Mouse (Mus musculus) heart, embryonic 11.5 days (tissue): Measurements from ENCODE around the gene Mrap2. TPM values are rescaled to one million over a fixed set of nuclear protein-coding genes. Genes with fewer than 3 reads are reported as not detected.

Experiments
- ATAC-seq: fragments of 200-750 bp; cut with Nextera tagmentation; replicated peaks from 2 replicates; pipeline ENCODE4 v1.8.0; 2017; ENCODE audit warnings: moderate library complexity; ENCODE audit not compliant: insufficient number of reproducible peaks, low FRiP score, low TSS enrichment
- H3K27ac ChIP-seq: fragments of 300-500 bp; sonication (generic); 2 replicates; pipeline ENCODE4 v1.5.1; 2014; ENCODE audit warnings: mild to moderate bottlenecking, low read depth, low read length
- H3K27me3 ChIP-seq: fragments of 300-500 bp; sonication (generic); 2 replicates; pipeline ENCODE4 v1.6.1; 2014; ENCODE audit warnings: mild to moderate bottlenecking, low read length, mixed read lengths; ENCODE audit not compliant: control insufficient read depth, insufficient read depth
- H3K36me3 ChIP-seq: fragments of 300-500 bp; sonication (generic); 2 replicates; pipeline ENCODE4 v1.6.1; 2014; ENCODE audit warnings: mild to moderate bottlenecking, low read length, moderate library complexity, mixed read lengths; ENCODE audit not compliant: control insufficient read depth, insufficient read depth
- H3K4me1 ChIP-seq: fragments of 300-500 bp; sonication (generic); 2 replicates; pipeline ENCODE4 v1.6.1; 2014; ENCODE audit warnings: low read length; ENCODE audit not compliant: control insufficient read depth, insufficient read depth
- H3K4me2 ChIP-seq: fragments of 300-500 bp; sonication (generic); 2 replicates; pipeline ENCODE4 v1.6.1; 2014; ENCODE audit warnings: mild to moderate bottlenecking, moderate library complexity
- H3K4me3 ChIP-seq: fragments of 300-500 bp; sonication (generic); 2 replicates; pipeline ENCODE4 v1.5.1; 2014; ENCODE audit warnings: low read depth, low read length
- H3K9ac ChIP-seq: fragments of 300-500 bp; sonication (generic); 2 replicates; pipeline ENCODE4 v1.6.1; 2014; ENCODE audit warnings: mild to moderate bottlenecking, low read depth, low read length, moderate library complexity
- H3K9me3 ChIP-seq: fragments of 300-500 bp; sonication (generic); replicated peaks from 2 replicates; pipeline ENCODE4 v1.6.1; 2016; ENCODE audit warnings: low read length; ENCODE audit not compliant: control insufficient read depth
- WGBS: fragments of 180-500 bp; shearing (Covaris S2); extraction: QIAGEN DNeasy Blood & Tissue Kit; methylation state at CpG from one replicate; pipeline ENCODE4 v1.1.7; 2014; ENCODE audit not compliant: insufficient replicate concordance; 5-methylcytosine and 5-hydroxymethylcytosine counted together
- polyA plus RNA-seq: library from polyadenylated mRNA; unstranded; fragments of >200 nt; fragmentation: Nextera tagmentation; extraction: Ambion mirVana; gene quantifications from 2 replicates; pipeline ENCODE4 v1.2.1, GENCODE M21; 2014

The Mrap2 gene
- polyA plus RNA-seq, 1 experiment from 2014 or later: not detected

DNA sequence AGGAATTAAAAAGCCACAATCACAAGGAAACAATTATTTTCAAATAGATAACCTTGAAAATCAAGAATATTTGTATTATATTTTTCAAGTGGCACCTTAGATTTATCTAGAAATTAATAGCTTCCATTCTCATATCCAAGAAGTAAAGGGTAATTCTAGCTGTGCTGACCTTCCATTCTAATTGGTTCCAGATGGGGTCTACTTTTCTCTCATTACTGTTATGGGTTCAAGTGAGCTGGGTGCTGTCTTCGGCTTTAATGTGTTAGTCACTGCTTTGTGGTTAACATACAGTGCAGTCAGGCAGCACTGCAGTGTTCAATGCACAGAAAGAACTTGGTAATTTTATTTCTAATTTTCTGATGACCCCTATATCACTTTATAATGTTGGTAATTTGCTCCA lies 49.6 kb downstream of the Mrap2 start:
- Histone ChIP-seq H3K4me3 (no peak overlapping the region), H3K4me2 (no peak overlapping the region), H3K9me3 (0 out of 2 replicates have a peak, but pooled peaks cover 2% of the 10 kb centered on the region), H3K27me3 (no peaks in the 10 kb centered on the region), H3K4me1 (no peaks in the 10 kb centered on the region), H3K9ac (no peak overlapping the region), H3K36me3 (peaks cover 21% of the 10 kb centered on the region), H3K27ac (no peak overlapping the region)
- ATAC-seq: no peak
- 83% methylated on average over 1 of the region's 1 CpGs for WGBS

DNA sequence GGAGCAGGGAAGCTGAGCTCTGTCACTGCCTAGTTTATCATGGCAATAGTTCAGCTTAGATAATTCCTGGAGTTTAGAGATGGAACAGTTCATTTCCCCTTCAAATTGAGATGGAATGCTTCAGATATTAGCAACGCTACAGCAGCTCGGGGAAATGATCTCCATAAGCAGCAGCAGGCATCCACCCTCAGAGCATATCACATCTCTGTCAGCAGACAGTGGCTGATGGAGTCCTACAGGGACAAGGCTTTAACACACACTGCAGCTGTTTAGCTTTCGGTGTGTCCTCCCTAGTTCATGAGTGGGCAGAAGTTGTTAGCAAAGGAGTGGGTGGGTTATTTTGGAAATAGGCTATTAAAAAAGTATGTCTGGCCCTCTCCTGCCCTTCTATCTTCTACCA lies 53.2 kb downstream of the Mrap2 start:
- Histone ChIP-seq H3K9ac (no peak overlapping the region), H3K4me1 (no peaks in the 10 kb centered on the region), H3K27ac (no peak overlapping the region), H3K36me3 (peaks cover 11% of the 10 kb centered on the region), H3K9me3 (no peaks in the 10 kb centered on the region), H3K4me2 (no peak overlapping the region), H3K4me3 (no peak overlapping the region), H3K27me3 (no peaks in the 10 kb centered on the region)
- 83% methylated on average over 3 of the region's 3 CpGs for WGBS
- no peak for ATAC-seq

- Histone ChIP-seq H3K4me2 (no peak overlapping the region), H3K27ac (no peak overlapping the region), H3K4me3 (no peak overlapping the region), H3K36me3 (peaks cover 9% of the 10 kb centered on the region), H3K9ac (no peak overlapping the region), H3K9me3 (no peaks in the 10 kb centered on the region), H3K27me3 (no peaks in the 10 kb centered on the region), H3K4me1 (no peaks in the 10 kb centered on the region)
- ATAC-seq: no peak
- 82% methylated on average over 6 of the region's 6 CpGs for WGBS
Measured at GRCm38 (mm10) chr9:87198036-87198435, 53.9 kb downstream of the Mrap2 start.

DNA sequence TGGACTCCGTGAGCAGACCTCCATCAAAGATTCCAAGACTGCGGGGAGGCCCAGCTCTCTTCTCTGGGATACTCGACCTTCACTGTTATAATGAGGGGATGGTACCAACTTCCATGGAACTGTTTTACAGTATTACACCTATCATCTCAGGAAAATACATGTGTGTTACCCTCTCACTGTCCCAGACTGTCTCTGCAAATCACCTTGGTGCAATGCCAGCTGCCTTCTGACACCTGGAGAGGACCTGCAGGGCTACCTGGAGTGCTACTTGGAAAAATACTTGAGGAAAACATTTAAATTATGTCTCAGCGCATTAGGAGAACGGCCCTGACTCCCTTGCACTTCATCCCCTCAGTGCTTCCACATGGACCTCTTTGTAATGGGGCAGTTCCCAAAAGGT lies 56.3 kb downstream of the Mrap2 start:
- H3K36me3 ChIP-seq: peaks cover 13% of the 10 kb centered on the region
- WGBS: 81% methylated on average over 5 of the region's 5 CpGs

DNA sequence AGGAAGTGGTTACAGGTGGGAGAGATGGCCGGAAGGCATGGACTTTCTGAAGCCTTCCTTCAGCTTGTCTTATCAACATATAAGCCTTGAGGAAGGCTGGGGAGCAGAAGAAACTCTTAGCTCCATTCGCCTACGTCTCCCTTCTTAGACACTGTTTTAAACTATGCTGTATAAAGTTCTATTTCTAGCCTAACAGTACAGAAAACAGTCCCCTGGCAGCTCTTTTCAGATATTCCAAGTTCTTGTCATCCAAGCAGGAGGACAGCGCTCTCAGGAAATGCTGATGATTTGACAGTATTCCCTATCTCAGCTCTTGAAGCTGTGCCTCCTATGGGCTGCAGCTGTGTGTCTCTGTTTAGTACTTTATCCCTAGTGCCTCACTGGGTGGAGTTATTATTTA lies 56.8 kb downstream of the Mrap2 start:
- Histone ChIP-seq H3K4me2 (no peak overlapping the region), H3K36me3 (peaks cover 13% of the 10 kb centered on the region), H3K27ac (no peak overlapping the region), H3K9ac (no peak overlapping the region), H3K4me1 (no peaks in the 10 kb centered on the region), H3K9me3 (no peaks in the 10 kb centered on the region), H3K4me3 (no peak overlapping the region), H3K27me3 (no peaks in the 10 kb centered on the region)
- no peak for ATAC-seq
- WGBS: 90% methylated on average over 4 of the region's 4 CpGs

More for the DNA sequence above, 56.3 kb downstream of the Mrap2 start:
- Histone ChIP-seq H3K27ac (no peak overlapping the region), H3K9ac (no peak overlapping the region), H3K4me1 (no peaks in the 10 kb centered on the region), H3K4me2 (no peak overlapping the region), H3K4me3 (no peak overlapping the region), H3K27me3 (no peaks in the 10 kb centered on the region), H3K9me3 (no peaks in the 10 kb centered on the region)
- ATAC-seq: no peak

- no peak overlapping the region for H3K4me3 ChIP-seq
- no peak overlapping the region for H3K27ac ChIP-seq
- no peak overlapping the region for H3K9ac ChIP-seq
- H3K27me3 ChIP-seq: no peaks in the 10 kb centered on the region
- H3K4me1 ChIP-seq: no peaks in the 10 kb centered on the region
- no peak for ATAC-seq
- H3K4me2 ChIP-seq: no peak overlapping the region
- WGBS: 86% methylated on average over 6 of the region's 6 CpGs
- peaks cover 13% of the 10 kb centered on the region for H3K36me3 ChIP-seq
- no peaks in the 10 kb centered on the region for H3K9me3 ChIP-seq
Measured at GRCm38 (mm10) chr9:87202431-87202830, 58.3 kb downstream of the Mrap2 start.

DNA sequence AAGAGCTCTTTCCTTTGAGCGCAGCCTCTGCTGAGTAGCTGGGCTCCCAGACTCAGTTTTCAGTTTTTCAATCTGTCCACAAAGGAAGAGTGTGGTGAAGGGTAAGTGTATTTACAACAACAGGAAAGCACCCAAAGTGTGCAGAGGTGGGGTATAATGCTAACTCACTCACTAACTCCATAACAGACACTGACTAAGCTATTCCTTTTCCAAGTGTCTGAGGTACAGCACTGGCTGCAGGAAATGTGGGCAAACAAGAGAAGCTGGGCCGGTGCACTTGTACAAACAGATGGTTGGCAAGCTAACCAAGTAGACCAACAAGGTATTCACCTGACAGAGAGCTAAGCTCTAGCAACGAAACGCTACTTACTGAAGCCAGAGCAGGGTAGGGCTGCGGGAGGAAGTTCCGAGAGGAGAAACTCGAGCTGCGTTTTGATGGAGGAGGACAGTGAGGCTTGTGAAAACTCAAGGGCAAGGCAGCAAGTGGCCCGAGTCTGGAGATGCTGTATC lies 66.8 kb downstream of the Mrap2 start:
- ATAC-seq: no peak
- no peaks in the 10 kb centered on the region for H3K4me1 ChIP-seq
- 84% methylated on average over 9 of the region's 9 CpGs for WGBS
- no peaks in the 10 kb centered on the region for H3K9me3 ChIP-seq
- H3K4me3 ChIP-seq: no peak overlapping the region
- H3K4me2 ChIP-seq: no peak overlapping the region
- no peaks in the 10 kb centered on the region for H3K27me3 ChIP-seq
- H3K27ac ChIP-seq: no peak overlapping the region
- peaks cover 3% of the 10 kb centered on the region; the same call in 1 of the 2 replicates for H3K36me3 ChIP-seq
- H3K9ac ChIP-seq: no peak overlapping the region

- no peak overlapping the region for H3K4me3 ChIP-seq
- WGBS: 64% methylated on average over 4 of the region's 4 CpGs
Measured at GRCm38 (mm10) chr9:87213204-87213603, 69.1 kb downstream of the Mrap2 start.

More at GRCm38 (mm10) chr9:87213204-87213603, 69.1 kb downstream of the Mrap2 start:
- Histone ChIP-seq H3K27me3 (no peaks in the 10 kb centered on the region), H3K36me3 (peaks cover 6% of the 10 kb centered on the region; the same call in 1 of the 2 replicates), H3K4me1 (no peaks in the 10 kb centered on the region), H3K9ac (no peak overlapping the region), H3K27ac (no peak overlapping the region), H3K4me2 (no peak overlapping the region), H3K9me3 (no peaks in the 10 kb centered on the region)
- no peak for ATAC-seq
